Mouse (Mus musculus) cortical plate, adult 2 months (tissue): ENCODE data around the gene Sox8.

Experiments used
- CTCF ChIP-seq: fragments of 200-500 bp; IDR thresholded peaks from 2 replicates; pipeline ENCODE4 v1.5.1; 2011; ENCODE audit warnings: mild to moderate bottlenecking, control low read depth, low read length; ENCODE audit not compliant: insufficient read depth; ENCODE audit errors: extremely low read depth
- POLR2A ChIP-seq: fragments of 200-500 bp; IDR thresholded peaks from 2 replicates; pipeline ENCODE4 v1.6.1; 2011; ENCODE audit warnings: mild to moderate bottlenecking, low read length, control low read depth; ENCODE audit not compliant: insufficient read depth; ENCODE audit errors: extremely low read depth

DNA sequence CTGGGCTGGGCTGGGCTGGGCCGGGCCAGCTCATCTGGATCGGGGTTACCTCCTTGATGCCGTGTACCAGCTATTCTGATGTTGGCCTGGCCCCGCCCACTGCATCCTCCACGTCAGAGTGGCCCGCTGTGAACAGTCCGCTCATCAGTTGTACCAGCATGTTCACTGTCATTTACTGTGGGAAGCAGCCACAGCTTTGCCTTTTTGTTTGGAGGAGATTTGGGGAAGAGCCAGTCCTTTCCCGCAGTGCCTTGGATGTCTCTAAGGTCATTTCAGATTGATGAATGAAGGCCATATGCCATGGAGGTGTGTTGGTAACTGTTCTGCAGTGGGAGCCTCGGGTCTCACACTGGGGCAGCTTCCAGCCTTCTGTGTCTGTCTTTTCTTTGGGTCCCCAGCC is 42.1 kb upstream of the Sox8 start:
- TF ChIP-seq CTCF: no peak
- no peak for TF ChIP-seq POLR2A
